Mouse (Mus musculus) kidney, embryonic 15.5 days (tissue): ENCODE measurements around the gene Nlrc5. TPM values are rescaled to one million over a fixed set of nuclear protein-coding genes. Genes with fewer than 3 reads are reported as not detected.
"Not testable (repeated sequence)": the region's sequence is repeated elsewhere in the genome, so short reads cannot be mapped to it uniquely, and the experiment has no call there.

Experiments used
- ATAC-seq: fragments of 200-750 bp; cut with Nextera tagmentation; replicated peaks from 2 replicates; pipeline ENCODE4 v1.8.0; 2017; ENCODE audit warnings: moderate TSS enrichment; ENCODE audit not compliant: low FRiP score
- H3K27ac ChIP-seq: fragments of 300-500 bp; sonication (generic); 2 replicates; pipeline ENCODE4 v1.5.1; 2015; ENCODE audit warnings: mild to moderate bottlenecking, inconsistent platforms
- H3K27me3 ChIP-seq: fragments of 300-500 bp; sonication (generic); 2 replicates; pipeline ENCODE4 v1.6.1; 2015; ENCODE audit warnings: inconsistent platforms
- H3K36me3 ChIP-seq: fragments of 300-500 bp; sonication (generic); 2 replicates; pipeline ENCODE4 v1.6.1; 2015; ENCODE audit warnings: inconsistent platforms
- H3K4me1 ChIP-seq: fragments of 300-500 bp; sonication (generic); 2 replicates; pipeline ENCODE4 v1.6.1; 2015; ENCODE audit warnings: inconsistent platforms
- H3K4me2 ChIP-seq: fragments of 300-500 bp; sonication (generic); 2 replicates; pipeline ENCODE4 v1.6.1; 2015; ENCODE audit warnings: moderate library complexity, mild to moderate bottlenecking, inconsistent platforms
- H3K4me3 ChIP-seq: fragments of 300-500 bp; sonication (generic); replicated peaks from 2 replicates; pipeline ENCODE4 v1.5.1; 2015; ENCODE audit warnings: mild to moderate bottlenecking, inconsistent platforms
- H3K9ac ChIP-seq: fragments of 300-500 bp; sonication (generic); 2 replicates; pipeline ENCODE4 v1.6.1; 2015; ENCODE audit warnings: mild to moderate bottlenecking, inconsistent platforms
- H3K9me3 ChIP-seq: fragments of 300-500 bp; sonication (generic); replicated peaks from 2 replicates; pipeline ENCODE4 v1.6.1; 2016; ENCODE audit warnings: inconsistent platforms
- WGBS: fragments of 180-500 bp; shearing (Covaris S2); methylation state at CpG from one replicate; pipeline ENCODE4 v1.1.7; 2015; ENCODE audit warnings: mixed read lengths; 5-methylcytosine and 5-hydroxymethylcytosine counted together
- polyA plus RNA-seq: library from polyadenylated mRNA; unstranded; fragments of >200 nt; fragmentation: Nextera tagmentation; extraction: Ambion mirVana; gene quantifications from 2 replicates; pipeline ENCODE4 v1.2.1, GENCODE M21; 2015

Gene Nlrc5
- polyA plus RNA-seq, 1 experiment from 2014 or later: 0.22 TPM

DNA sequence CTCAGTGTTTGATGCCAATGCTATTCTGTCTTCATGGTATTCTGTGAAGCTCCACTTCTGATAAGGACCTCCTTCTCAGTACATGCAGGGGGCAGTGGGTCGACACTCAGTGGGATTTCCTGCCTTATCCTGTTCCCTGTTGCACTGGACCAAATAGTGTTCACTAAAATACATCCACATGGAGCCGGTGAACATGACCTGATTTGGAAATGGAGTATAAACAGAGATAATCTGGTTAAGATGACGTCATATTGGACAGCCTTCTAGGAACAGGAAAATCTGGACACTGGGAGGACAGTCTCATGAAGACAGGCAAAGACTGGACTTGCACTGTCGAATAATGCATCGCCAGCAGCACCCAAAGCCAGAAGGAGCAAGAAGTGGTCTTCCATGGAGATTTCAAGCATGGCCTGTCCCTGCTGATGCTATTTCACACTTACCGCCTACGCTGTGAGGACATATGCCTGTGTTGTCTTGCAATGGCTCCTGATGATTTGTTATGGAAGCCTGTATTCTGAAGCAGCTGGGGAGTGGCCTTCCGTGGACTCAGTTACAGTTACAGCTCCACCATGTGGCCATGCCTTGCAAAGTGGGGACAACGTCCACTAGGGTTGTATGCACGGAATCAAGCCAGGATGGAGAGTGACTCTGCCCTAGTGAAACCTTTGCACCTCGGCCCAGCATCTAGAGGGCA is 37.0 kb upstream of the Nlrc5 start:
- Histone ChIP-seq H3K4me1 (no peaks in the 10 kb centered on the region), H3K9ac (no peak overlapping the region), H3K36me3 (peaks cover 51% of the 10 kb centered on the region), H3K27me3 (no peaks in the 10 kb centered on the region), H3K4me3 (no peak overlapping the region), H3K27ac (no peak overlapping the region), H3K4me2 (no peak overlapping the region), H3K9me3 (no peaks in the 10 kb centered on the region)
- 64% methylated on average over 11 of the region's 11 CpGs for WGBS
- peak; percentile 46; the same call in 1 of the 2 replicates for ATAC-seq

DNA sequence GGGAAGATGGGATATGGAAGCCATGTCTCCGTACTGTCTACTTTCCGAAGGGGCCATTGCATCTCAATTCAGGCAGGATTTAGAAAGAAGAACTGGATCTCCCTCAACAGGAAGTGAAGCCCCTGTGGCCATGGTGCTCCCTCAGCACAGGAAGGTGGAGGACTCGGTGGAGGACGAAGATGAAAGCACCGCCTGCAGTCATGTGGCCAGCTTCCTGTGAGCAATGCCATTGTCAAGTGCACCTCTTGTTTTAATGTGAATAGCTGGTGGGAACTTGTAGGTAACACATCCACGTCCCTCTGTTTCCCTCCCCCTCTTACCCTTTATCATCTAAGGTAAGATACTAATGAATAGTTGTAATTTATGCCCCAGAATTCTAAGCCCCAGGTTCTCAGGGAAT is 35.6 kb upstream of the Nlrc5 start:
- H3K27me3 ChIP-seq: no peaks in the 10 kb centered on the region
- no peak for ATAC-seq
- H3K4me3 ChIP-seq: no peak overlapping the region
- H3K4me2 ChIP-seq: no peak overlapping the region
- no peak overlapping the region for H3K9ac ChIP-seq
- H3K4me1 ChIP-seq: no peaks in the 10 kb centered on the region
- H3K9me3 ChIP-seq: no peaks in the 10 kb centered on the region
- 82% methylated on average over 6 of the region's 6 CpGs for WGBS
- no peak overlapping the region for H3K27ac ChIP-seq
- H3K36me3 ChIP-seq: peaks cover 38% of the 10 kb centered on the region

DNA sequence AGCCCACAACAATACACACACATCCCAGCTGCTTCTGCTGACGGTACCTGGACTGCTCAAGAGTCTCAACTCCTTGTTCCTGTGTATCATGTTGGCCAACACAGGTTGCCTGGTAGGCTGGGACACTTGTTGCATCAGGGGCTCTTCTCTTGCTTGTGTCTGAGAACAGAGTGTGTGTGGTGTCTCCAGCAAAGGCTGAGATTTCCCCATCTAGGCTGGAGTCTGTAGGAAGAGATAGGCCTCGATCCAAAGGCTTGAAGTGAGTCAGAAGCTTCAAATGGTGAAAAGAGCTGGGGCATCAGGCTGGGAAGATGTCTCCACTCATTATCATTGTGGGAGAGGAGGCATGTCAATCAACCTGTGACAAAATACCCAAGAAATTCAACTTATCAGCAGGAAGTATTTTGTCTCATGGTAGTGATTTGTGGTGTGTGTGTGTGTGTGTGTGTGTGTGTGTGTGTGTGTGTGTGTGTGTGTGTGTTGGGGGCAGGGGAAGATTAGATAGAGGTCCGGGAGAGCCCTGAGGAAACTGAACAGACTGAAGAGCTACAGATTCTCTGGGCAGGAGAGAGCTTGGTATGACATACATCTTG is 34.7 kb upstream of the Nlrc5 start:
- Histone ChIP-seq H3K27ac (no peak overlapping the region), H3K36me3 (peaks cover 30% of the 10 kb centered on the region), H3K27me3 (no peaks in the 10 kb centered on the region), H3K4me3 (no peak overlapping the region), H3K4me1 (no peaks in the 10 kb centered on the region), H3K4me2 (no peak overlapping the region), H3K9me3 (no peaks in the 10 kb centered on the region), H3K9ac (no peak overlapping the region)
- WGBS: 76% methylated on average over 3 of the region's 3 CpGs
- no peak for ATAC-seq

DNA sequence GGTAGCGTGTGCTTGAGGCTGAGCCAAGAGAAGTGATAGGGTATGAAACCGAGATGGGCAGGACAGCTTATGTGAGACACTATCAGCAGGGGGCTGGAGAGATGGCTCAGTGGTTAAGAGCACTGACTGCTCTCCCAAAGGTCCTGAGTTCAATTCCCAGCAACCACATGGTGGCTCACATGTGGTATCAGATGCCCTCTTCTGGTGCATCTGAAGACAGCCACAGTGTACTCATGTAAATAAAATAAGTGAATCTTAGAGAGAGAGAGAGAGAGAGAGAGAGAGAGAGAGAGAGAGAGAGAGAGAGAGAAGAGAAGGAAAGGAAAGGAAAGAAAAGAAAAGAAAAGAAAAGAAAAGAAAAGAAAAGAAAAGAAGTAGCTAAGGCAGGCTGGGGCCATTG is 34.2 kb upstream of the Nlrc5 start:
- not testable (repeated sequence) for ATAC-seq

DNA sequence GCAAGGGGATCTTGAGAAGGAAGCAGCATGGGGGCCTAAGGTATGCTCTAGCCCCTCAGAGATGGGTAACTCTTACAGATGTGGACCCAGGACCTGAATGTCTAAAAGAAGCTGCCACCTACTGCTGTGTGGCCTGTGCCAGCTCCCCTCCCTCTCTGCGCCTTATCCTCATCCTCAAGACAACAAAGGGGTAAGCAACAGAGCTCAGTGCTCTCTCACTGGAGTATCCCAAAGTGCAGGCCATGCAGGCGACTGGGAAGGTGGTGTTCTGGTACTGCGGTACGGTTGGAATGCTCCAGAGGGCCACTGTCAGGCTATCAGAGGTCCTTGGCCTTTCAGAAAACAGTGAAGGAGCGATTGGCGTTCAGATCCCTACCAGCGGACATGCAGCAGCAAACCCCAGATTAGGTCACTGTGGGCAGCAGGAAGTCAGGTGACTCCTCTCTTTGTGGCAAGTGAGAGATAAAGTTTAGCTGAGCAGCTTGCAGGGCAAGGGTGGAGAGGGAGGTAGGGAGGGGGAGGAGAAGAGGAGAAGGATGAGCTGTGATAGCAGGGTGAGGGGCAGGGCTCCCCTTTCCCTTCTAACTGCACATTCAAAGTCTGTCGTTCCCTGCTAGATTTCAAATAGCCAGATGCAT is 25.6 kb upstream of the Nlrc5 start:
- Histone ChIP-seq H3K27me3 (no peaks in the 10 kb centered on the region), H3K9me3 (no peaks in the 10 kb centered on the region), H3K4me2 (no peak overlapping the region), H3K4me1 (no peaks in the 10 kb centered on the region), H3K9ac (no peak overlapping the region), H3K36me3 (no peaks in the 10 kb centered on the region), H3K27ac (no peak overlapping the region), H3K4me3 (no peak overlapping the region)
- 55% methylated on average over 8 of the region's 8 CpGs for WGBS
- no peak for ATAC-seq

More for the DNA sequence above, 34.2 kb upstream of the Nlrc5 start:
- not testable (repeated sequence) for H3K4me2 ChIP-seq, H3K9ac ChIP-seq, H3K27me3 ChIP-seq, H3K27ac ChIP-seq, H3K9me3 ChIP-seq, H3K4me1 ChIP-seq, H3K4me3 ChIP-seq
- WGBS: 90% methylated on average over 2 of the region's 2 CpGs
- peaks cover 25% of the 10 kb centered on the region for H3K36me3 ChIP-seq

DNA sequence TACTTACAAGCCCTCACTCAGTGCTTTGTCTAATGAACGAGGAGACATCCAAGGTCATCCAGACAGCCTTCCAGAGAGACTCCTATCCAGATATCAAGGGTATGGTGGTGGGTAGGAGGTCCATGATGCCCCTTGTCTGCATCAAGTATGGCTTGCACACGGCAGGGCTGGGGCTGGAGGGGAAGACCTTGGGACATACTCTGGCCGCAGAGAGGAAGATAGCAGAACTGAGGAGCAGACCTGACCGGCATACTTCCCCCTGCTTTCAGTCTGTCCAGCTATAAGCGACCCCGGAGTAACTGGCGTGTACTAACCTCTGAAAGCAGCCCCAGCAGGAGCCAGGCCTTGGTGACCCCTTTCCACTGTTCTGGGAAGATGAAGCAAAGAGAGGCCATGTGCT is 24.6 kb upstream of the Nlrc5 start:
- Histone ChIP-seq H3K4me3 (no peak overlapping the region), H3K9ac (no peak overlapping the region), H3K4me1 (no peaks in the 10 kb centered on the region), H3K27ac (no peak overlapping the region), H3K9me3 (no peaks in the 10 kb centered on the region), H3K36me3 (no peaks in the 10 kb centered on the region), H3K4me2 (no peak overlapping the region), H3K27me3 (no peaks in the 10 kb centered on the region)
- no peak for ATAC-seq
- WGBS: 94% methylated on average over 7 of the region's 7 CpGs

DNA sequence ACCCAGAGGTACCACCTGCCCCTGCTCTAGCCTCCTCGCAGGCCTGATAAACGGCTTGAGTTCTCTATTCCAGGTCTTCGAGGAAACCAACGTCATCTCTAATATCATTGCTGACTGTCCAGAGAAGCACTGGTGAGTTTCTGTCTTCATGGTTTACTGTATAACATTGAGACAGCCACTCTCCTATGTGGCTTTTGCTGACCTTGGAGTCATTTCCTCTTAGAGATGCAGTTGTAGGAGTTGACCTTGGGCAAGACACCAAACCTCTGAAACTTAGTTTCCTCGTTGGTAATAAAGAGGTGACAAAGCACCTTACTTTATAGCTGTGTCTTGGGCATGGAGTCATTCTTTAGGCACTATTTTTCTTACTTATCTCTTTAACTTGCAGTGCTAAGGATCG is 21.6 kb upstream of the Nlrc5 start:
- no peak overlapping the region for H3K4me3 ChIP-seq
- no peak overlapping the region for H3K9ac ChIP-seq
- no peak for ATAC-seq
- 71% methylated on average over 6 of the region's 6 CpGs for WGBS
- H3K4me1 ChIP-seq: no peaks in the 10 kb centered on the region
- H3K27ac ChIP-seq: no peak overlapping the region
- H3K36me3 ChIP-seq: no peaks in the 10 kb centered on the region
- no peaks in the 10 kb centered on the region for H3K27me3 ChIP-seq
- H3K9me3 ChIP-seq: no peaks in the 10 kb centered on the region
- H3K4me2 ChIP-seq: no peak overlapping the region

DNA sequence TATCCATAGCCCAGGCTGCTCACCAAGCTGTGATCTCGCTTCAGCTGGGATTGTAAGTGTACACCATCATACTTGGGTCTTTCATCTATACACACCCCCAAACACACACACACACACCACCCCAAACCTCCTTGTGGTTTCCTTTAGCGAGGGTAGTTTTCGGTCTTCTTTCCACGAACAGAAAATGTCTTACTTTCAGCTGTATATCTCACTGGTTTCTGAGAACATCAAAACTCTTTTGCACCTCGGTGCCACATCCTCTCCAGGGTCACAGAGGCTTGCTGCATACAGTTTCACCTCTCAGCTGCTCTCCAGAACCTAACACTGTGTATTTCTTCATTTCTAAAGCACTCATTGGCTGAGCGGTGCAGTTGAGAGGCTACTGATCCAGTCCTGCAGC is 20.6 kb upstream of the Nlrc5 start:
- Histone ChIP-seq H3K36me3 (no peaks in the 10 kb centered on the region), H3K9me3 (no peaks in the 10 kb centered on the region), H3K4me3 (no peak overlapping the region), H3K9ac (no peak overlapping the region), H3K4me2 (no peak overlapping the region), H3K27ac (no peak overlapping the region), H3K4me1 (no peaks in the 10 kb centered on the region), H3K27me3 (no peaks in the 10 kb centered on the region)
- ATAC-seq: no peak
- 81% methylated on average over 6 of the region's 6 CpGs for WGBS

DNA sequence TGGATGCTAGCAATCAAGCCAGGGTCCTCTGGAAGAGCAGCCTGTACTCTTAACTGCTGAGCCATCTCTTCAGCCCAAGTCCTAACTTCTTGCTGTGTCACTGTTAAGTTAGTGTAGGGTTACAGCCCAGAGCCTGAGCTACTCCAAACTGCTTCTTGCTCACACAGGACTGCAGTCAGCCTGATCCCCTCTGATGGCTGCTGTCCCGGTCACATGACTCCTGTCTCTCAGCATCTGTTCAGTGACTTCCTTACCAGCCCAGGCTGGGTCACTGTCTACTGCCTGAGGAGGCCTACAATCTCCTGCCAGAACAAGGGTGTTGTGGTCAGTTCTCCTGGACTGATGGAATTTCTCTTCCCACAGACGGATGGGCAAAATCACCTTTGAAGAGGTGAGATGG is 18.9 kb upstream of the Nlrc5 start:
- Histone ChIP-seq H3K9ac (no peak overlapping the region), H3K4me2 (no peak overlapping the region), H3K4me3 (no peak overlapping the region), H3K4me1 (no peaks in the 10 kb centered on the region), H3K36me3 (no peaks in the 10 kb centered on the region), H3K9me3 (no peaks in the 10 kb centered on the region), H3K27me3 (no peaks in the 10 kb centered on the region), H3K27ac (no peak overlapping the region)
- ATAC-seq: no peak; the same call in 1 of the 2 replicates
- WGBS: 50% methylated on average over 2 of the region's 2 CpGs

DNA sequence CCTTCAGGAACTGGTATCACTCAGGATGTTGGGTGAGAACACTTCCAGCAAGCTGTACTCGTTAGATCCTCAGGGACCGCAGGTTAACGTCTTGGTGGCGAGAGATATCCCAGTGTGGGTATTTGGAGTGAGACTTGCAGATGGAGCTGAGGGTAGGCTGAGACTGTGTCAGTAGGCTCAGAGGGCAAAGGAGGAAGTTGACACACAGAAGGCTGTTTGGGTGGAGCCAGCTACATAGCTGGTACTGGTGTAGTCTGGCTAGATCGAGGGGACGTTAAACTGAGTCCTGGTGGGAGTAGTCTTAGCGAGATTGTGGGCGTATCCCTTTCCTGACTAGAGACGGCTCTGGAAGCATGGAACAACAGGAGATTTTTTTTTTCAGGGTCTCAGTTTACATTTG is 16.1 kb upstream of the Nlrc5 start:
- Histone ChIP-seq H3K4me3 (no peak overlapping the region), H3K9ac (no peak overlapping the region), H3K9me3 (no peaks in the 10 kb centered on the region), H3K27ac (no peak overlapping the region), H3K4me2 (no peak overlapping the region), H3K36me3 (no peaks in the 10 kb centered on the region), H3K27me3 (no peaks in the 10 kb centered on the region), H3K4me1 (no peaks in the 10 kb centered on the region)
- WGBS: 50% methylated on average over 9 of the region's 9 CpGs
- ATAC-seq: no peak

DNA sequence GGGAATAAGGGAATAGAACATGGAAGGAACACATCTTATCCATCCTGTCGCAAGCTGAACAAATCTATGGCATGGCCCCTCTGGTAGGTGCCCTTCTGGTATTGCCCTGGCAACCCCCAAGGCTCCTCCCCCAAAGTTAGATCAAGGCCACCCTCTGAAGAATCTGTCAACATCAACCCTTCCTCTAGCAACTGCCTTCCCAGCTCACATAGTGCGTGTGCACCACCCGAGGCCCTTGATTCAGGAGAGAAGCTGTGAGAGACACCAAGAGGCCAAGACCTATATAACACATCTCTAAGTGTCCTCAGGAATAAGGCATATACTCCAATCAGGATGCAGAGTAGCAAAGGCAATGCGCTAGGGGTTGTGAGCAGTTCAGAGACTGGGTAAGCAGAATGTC is 11.9 kb upstream of the Nlrc5 start:
- H3K9ac ChIP-seq: no peak overlapping the region
- no peaks in the 10 kb centered on the region for H3K4me1 ChIP-seq
- WGBS: 89% methylated on average over 4 of the region's 4 CpGs
- ATAC-seq: no peak
- no peaks in the 10 kb centered on the region for H3K27me3 ChIP-seq
- no peak overlapping the region for H3K4me2 ChIP-seq
- no peaks in the 10 kb centered on the region for H3K9me3 ChIP-seq
- H3K36me3 ChIP-seq: no peaks in the 10 kb centered on the region
- H3K27ac ChIP-seq: no peak overlapping the region
- no peak overlapping the region for H3K4me3 ChIP-seq

DNA sequence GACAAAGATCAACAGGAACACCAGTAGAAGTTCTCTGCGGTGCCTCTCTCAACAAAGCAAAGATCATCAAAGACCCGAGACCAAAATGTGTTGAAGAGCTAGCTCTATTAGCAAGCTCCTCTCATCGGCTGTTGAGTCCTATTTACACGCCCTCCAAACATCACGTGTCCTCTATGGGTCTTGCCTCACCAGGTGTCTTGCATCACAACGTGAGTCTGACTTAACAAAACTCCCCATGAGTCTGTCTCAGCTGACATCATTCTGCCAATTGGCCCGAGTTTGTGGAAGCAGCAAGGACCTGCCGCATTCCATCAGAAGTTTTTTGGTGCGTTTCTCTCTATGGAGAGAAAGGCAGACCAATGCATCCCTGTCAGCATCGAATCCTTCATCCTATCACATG is 6.2 kb upstream of the Nlrc5 start:
- 62% methylated on average over 10 of the region's 10 CpGs for WGBS
- H3K4me1 ChIP-seq: no peaks in the 10 kb centered on the region
- H3K9ac ChIP-seq: no peak overlapping the region
- no peak overlapping the region for H3K4me2 ChIP-seq
- no peaks in the 10 kb centered on the region for H3K36me3 ChIP-seq
- no peak for ATAC-seq
- peaks cover 11% of the 10 kb centered on the region for H3K27me3 ChIP-seq
- H3K9me3 ChIP-seq: no peaks in the 10 kb centered on the region
- H3K4me3 ChIP-seq: no peak overlapping the region
- no peak overlapping the region for H3K27ac ChIP-seq
